Mouse (Mus musculus) forebrain, embryonic 13.5 days (tissue): ENCODE data around the gene Cabp1. TPM values are rescaled to one million over a fixed set of nuclear protein-coding genes. Genes with fewer than 3 reads are reported as not detected.
A peak's percentile ranks its signal among the peaks of the same experiment; 100 is the strongest.
"Not testable (repeated sequence)": the region's sequence is repeated elsewhere in the genome, so short reads cannot be mapped to it uniquely, and the experiment has no call there.

ENCODE experiments used
- ATAC-seq: fragments of 200-750 bp; cut with Nextera tagmentation; 2 replicates; pipeline ENCODE4 v1.8.0; 2017
- H3K27ac ChIP-seq: fragments of 300-500 bp; sonication (generic); 2 replicates; pipeline ENCODE4 v1.5.1; 2015; ENCODE audit warnings: inconsistent platforms, mild to moderate bottlenecking, moderate library complexity
- H3K27me3 ChIP-seq: fragments of 300-500 bp; sonication (generic); 2 replicates; pipeline ENCODE4 v1.6.1; 2015; ENCODE audit warnings: mild to moderate bottlenecking, inconsistent platforms
- H3K36me3 ChIP-seq: fragments of 300-500 bp; sonication (generic); 2 replicates; pipeline ENCODE4 v1.6.1; 2015; ENCODE audit warnings: mild to moderate bottlenecking, inconsistent platforms; ENCODE audit not compliant: poor library complexity, severe bottlenecking
- H3K4me1 ChIP-seq: fragments of 300-500 bp; sonication (generic); 2 replicates; pipeline ENCODE4 v1.6.1; 2015; ENCODE audit warnings: inconsistent platforms
- H3K4me2 ChIP-seq: fragments of 300-500 bp; sonication (generic); 2 replicates; pipeline ENCODE4 v1.6.1; 2015; ENCODE audit warnings: inconsistent platforms, mild to moderate bottlenecking, moderate library complexity
- H3K4me3 ChIP-seq: fragments of 300-500 bp; sonication (generic); 2 replicates; pipeline ENCODE4 v1.5.1; 2015; ENCODE audit warnings: mild to moderate bottlenecking, inconsistent platforms
- H3K9ac ChIP-seq: fragments of 300-500 bp; sonication (generic); 2 replicates; pipeline ENCODE4 v1.6.1; 2015; ENCODE audit warnings: mild to moderate bottlenecking, inconsistent platforms
- H3K9me3 ChIP-seq: fragments of 300-500 bp; sonication (generic); replicated peaks from 2 replicates; pipeline ENCODE4 v1.6.1; 2016; ENCODE audit warnings: inconsistent platforms
- whole genome bisulfite sequencing: fragments of 180-500 bp; shearing (Covaris S2); methylation state at CpG from one replicate; pipeline ENCODE4 v1.1.7; 2015; 5-methylcytosine and 5-hydroxymethylcytosine counted together
- polyA plus RNA-seq: library from polyadenylated mRNA; unstranded; fragments of >200 nt; fragmentation: Nextera tagmentation; extraction: Ambion mirVana; gene quantifications from 2 replicates; pipeline ENCODE4 v1.2.1, GENCODE M21; 2015

Gene Cabp1
- polyA plus RNA-seq, 1 experiment from 2014 or later = 12.6 TPM

- no peak overlapping the region for H3K27ac ChIP-seq
Observed at GRCm38 (mm10) chr5:115155831-115156230, 38.4 kb downstream of the Cabp1 start.

DNA sequence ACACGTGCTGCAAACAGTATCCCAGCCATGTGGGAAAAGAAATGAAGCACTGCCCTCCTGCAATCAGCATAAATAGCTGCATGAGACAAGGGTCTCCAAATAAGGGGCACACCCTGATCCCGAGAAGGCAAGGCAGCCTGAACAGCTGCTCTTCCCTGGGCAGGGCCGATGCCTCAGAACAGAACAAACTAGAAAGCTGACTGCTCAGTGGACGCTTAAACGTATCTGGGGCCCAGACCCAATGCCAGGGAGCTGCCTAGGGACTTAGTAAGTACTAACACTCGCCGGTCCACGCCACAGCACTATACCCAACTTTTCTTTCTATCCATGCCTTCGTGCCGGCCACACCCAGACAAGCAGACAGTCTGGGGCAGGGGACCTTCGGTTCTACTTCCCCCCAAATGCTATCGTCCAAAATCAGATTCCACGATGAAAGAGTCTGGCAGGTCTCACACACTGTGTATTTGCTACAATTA, 39.0 kb downstream of the Cabp1 start:
- no peak overlapping the region for H3K27ac ChIP-seq
- H3K4me2 ChIP-seq = peak overlapping the region; percentile 94
- H3K9me3 ChIP-seq = no peaks in the 10 kb centered on the region
- no peaks in the 10 kb centered on the region for H3K27me3 ChIP-seq
- H3K4me3 ChIP-seq = no peak overlapping the region
- peaks cover 19% of the 10 kb centered on the region for H3K36me3 ChIP-seq
- no peak for ATAC-seq
- 74% methylated on average over 13 of the region's 13 CpGs for WGBS
- H3K9ac ChIP-seq = peak overlapping the region; percentile 38
- peaks cover 50% of the 10 kb centered on the region for H3K4me1 ChIP-seq

More at GRCm38 (mm10) chr5:115155831-115156230, 38.4 kb downstream of the Cabp1 start:
- Histone ChIP-seq H3K4me2 (peak overlapping the region; percentile 94), H3K36me3 (peaks cover 12% of the 10 kb centered on the region), H3K4me3 (peak overlapping the region; percentile 95), H3K27me3 (no peaks in the 10 kb centered on the region), H3K4me1 (peaks cover 50% of the 10 kb centered on the region), H3K9me3 (no peaks in the 10 kb centered on the region), H3K9ac (peak overlapping the region; percentile 38; the same call in 1 of the 2 replicates)
- 42% methylated on average over 5 of the region's 5 CpGs for WGBS
- no peak for ATAC-seq

- no peak overlapping the region for H3K4me2 ChIP-seq
- H3K27me3 ChIP-seq = no peaks in the 10 kb centered on the region
- H3K36me3 ChIP-seq = peaks cover 45% of the 10 kb centered on the region
- H3K9ac ChIP-seq = no peak overlapping the region
- WGBS = 71% methylated on average over 8 of the region's 8 CpGs
- H3K4me1 ChIP-seq = peaks cover 42% of the 10 kb centered on the region
- H3K27ac ChIP-seq = no peak overlapping the region
- H3K9me3 ChIP-seq = no peaks in the 10 kb centered on the region
- no peak for ATAC-seq
- H3K4me3 ChIP-seq = no peak overlapping the region
Observed at GRCm38 (mm10) chr5:115152132-115152956, 41.8 kb downstream of the Cabp1 start.

DNA sequence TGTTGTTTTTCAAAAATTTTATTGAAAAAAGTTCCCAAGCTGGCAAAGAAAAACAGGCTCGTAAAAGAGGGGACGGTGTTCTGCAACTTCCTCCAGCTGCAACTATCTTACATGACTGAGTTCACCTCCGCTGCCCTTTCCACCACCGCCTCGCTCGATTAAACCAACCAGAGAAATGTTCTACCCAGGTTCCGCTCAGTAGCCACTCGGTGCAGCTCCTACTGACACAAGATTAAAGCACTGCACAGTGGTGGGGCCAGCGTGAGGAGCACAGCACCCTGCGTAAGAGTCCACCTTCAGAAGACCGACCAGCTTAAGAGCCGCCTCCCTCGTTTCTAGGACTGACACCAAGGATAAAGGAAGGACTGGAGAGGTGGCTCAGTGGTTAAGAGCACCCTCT, 42.7 kb downstream of the Cabp1 start:
- no peaks in the 10 kb centered on the region for H3K9me3 ChIP-seq
- H3K4me1 ChIP-seq = peaks cover 33% of the 10 kb centered on the region
- WGBS = 89% methylated on average over 13 of the region's 13 CpGs
- no peak for ATAC-seq
- no peak overlapping the region for H3K4me2 ChIP-seq
- H3K9ac ChIP-seq = no peak overlapping the region
- no peak overlapping the region for H3K27ac ChIP-seq
- no peak overlapping the region for H3K4me3 ChIP-seq
- H3K27me3 ChIP-seq = no peaks in the 10 kb centered on the region
- peaks cover 54% of the 10 kb centered on the region for H3K36me3 ChIP-seq

DNA sequence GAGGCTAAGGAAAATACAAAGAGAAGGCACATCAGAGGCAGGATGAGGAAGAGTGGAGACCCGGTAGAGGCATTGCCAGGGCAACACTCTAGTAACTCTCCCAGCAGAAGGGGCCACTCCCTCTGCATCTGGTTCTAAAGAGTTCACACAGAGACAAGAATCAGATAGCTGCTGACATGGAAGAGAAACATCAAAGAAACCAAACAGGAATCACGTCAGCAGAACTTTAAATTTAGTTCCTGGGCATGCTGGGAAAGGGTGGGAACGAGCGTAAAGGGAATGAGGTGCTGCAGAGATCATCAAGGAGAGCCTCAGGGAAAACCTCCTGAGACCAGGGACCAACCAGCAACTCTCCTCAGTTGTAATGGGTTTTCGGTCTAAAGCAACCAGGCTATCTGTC, 43.2 kb downstream of the Cabp1 start:
- Histone ChIP-seq H3K9me3 (no peaks in the 10 kb centered on the region), H3K4me3 (no peak overlapping the region), H3K36me3 (peaks cover 57% of the 10 kb centered on the region), H3K4me2 (no peak overlapping the region), H3K27ac (no peak overlapping the region), H3K27me3 (no peaks in the 10 kb centered on the region), H3K9ac (no peak overlapping the region), H3K4me1 (peaks cover 28% of the 10 kb centered on the region)
- WGBS = 90% methylated on average over 5 of the region's 5 CpGs
- ATAC-seq = no peak

DNA sequence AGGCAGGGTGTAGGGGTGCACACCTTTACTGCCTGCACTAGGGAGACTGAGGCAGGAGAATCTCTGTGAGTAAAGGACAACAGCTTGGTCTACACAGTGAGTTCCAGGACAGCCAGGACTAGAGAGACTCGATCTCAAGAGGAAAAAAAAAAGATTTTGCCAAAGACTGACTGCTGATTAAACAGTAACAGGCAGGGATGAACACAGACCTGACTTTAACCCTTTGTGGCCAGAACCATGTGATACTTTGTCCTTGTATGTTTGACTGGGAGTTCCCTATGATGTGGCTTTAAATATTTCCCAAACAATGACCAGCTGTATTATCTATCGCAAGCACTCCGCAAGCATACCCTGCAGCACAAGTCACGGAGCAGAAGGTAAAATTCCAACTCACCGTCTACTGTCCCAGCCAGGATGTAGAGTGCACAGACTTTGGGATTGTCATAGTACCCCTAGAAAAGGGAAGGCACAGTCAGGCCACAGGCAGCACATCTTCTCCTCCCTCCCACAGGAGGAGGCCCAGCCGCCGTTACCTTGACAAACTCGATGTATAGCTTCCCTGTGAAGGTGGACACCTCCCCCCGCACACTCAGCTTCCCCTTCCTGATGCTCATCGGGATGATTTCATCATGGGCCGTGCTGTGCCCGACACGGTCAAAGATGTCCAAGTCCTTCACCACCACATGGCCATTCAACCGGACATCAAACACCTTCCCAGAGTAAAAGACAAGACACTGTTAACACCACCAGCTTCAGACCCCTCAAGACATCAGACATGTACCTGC, 44.3 kb downstream of the Cabp1 start:
- ATAC-seq = no peak
- H3K4me2 ChIP-seq = no peak overlapping the region
- WGBS = 98% methylated on average over 14 of the region's 14 CpGs

DNA sequence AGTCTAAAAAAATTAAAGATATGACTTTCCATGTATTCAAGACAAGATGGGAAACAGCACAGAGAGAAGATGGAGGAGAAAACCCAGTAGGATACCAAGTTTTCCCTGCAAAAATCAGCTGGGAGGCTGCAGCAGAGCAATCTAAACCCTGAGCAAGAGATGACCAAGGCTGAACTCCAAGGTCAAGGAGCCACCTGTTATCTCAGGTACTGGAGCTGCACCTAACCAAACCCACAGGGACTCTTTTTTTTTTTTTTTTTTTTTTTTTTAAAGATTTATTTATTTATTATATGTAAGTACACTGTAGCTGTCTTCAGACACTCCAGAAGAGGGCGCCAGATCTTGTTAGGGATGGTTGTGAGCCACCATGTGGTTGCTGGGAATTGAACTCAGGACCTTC, 45.3 kb downstream of the Cabp1 start:
- not testable (repeated sequence) for H3K9ac ChIP-seq, H3K9me3 ChIP-seq, H3K27me3 ChIP-seq, ATAC-seq, H3K27ac ChIP-seq, H3K4me3 ChIP-seq, H3K4me2 ChIP-seq, H3K4me1 ChIP-seq
- peaks cover 77% of the 10 kb centered on the region for H3K36me3 ChIP-seq
- WGBS = no CpG with 5 or more reads among the region's 1 CpGs

More for the DNA sequence above, 44.3 kb downstream of the Cabp1 start:
- H3K27ac ChIP-seq = no peak overlapping the region
- H3K36me3 ChIP-seq = peaks cover 67% of the 10 kb centered on the region
- no peak overlapping the region for H3K4me3 ChIP-seq
- no peak overlapping the region for H3K9ac ChIP-seq
- no peaks in the 10 kb centered on the region for H3K27me3 ChIP-seq
- H3K4me1 ChIP-seq = peaks cover 17% of the 10 kb centered on the region
- no peaks in the 10 kb centered on the region for H3K9me3 ChIP-seq

DNA sequence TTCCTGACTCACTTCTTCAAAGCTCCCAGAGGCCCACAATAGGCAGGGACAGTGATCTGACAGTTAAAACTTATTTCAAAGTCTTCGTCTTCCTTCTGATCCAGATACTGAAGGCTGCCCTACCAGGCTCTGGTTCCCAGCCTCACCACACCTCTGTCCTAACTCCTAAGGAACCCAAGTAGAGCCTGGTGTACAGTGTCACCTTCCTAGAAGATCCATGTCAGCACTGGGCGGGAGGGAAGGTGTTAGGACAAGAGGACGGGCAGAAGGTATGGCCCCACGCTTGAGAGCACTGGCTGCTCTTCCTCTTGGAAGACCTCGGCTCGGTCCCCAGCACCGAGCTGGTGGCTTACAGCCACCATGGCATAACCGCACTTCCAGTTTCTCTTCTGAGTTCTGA, 45.8 kb downstream of the Cabp1 start:
- 93% methylated on average over 8 of the region's 8 CpGs for WGBS

GRCm38 (mm10) chr5:115147388-115147787, 46.8 kb downstream of the Cabp1 start:
- 88% methylated on average over 3 of the region's 3 CpGs for WGBS
- H3K4me2 ChIP-seq = no peak overlapping the region
- H3K9me3 ChIP-seq = no peaks in the 10 kb centered on the region
- H3K36me3 ChIP-seq = peaks cover 74% of the 10 kb centered on the region
- no peak overlapping the region for H3K27ac ChIP-seq
- 0 out of 2 replicates have a peak, but pooled peaks cover 9% of the 10 kb centered on the region for H3K4me1 ChIP-seq
- no peaks in the 10 kb centered on the region for H3K27me3 ChIP-seq
- no peak for ATAC-seq
- H3K9ac ChIP-seq = no peak overlapping the region
- H3K4me3 ChIP-seq = no peak overlapping the region

More for the DNA sequence above, 45.8 kb downstream of the Cabp1 start:
- H3K4me2 ChIP-seq = no peak overlapping the region
- peaks cover 77% of the 10 kb centered on the region for H3K36me3 ChIP-seq
- H3K4me1 ChIP-seq = peaks cover 10% of the 10 kb centered on the region; the same call in 1 of the 2 replicates
- H3K9ac ChIP-seq = no peak overlapping the region
- ATAC-seq = no peak
- H3K4me3 ChIP-seq = no peak overlapping the region
- no peaks in the 10 kb centered on the region for H3K9me3 ChIP-seq
- no peak overlapping the region for H3K27ac ChIP-seq
- no peaks in the 10 kb centered on the region for H3K27me3 ChIP-seq

DNA sequence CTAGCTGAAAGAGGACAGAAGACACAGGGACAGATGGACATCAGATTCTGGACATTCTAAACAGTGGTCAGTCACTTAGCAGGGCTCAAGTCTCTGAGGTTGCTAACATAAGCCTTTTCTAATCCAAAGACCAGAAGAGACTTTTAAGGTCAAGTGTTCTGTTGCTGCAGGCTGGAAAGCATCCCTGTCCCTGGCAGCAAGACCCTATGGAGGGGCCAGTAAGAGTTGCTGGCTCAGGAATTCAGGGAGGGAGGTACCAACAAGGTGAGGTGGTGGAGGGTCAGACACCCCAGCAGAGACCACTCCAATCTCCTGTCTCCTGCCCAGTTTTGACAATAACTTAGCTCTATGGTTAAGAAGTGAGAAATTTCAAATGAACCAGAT, 47.4 kb downstream of the Cabp1 start:
- H3K4me3 ChIP-seq = no peak overlapping the region
- H3K4me1 ChIP-seq = 0 out of 2 replicates have a peak, but pooled peaks cover 9% of the 10 kb centered on the region
- no peak overlapping the region for H3K27ac ChIP-seq
- no peak overlapping the region for H3K4me2 ChIP-seq
- H3K9me3 ChIP-seq = no peaks in the 10 kb centered on the region
- peaks cover 74% of the 10 kb centered on the region for H3K36me3 ChIP-seq
- no peaks in the 10 kb centered on the region for H3K27me3 ChIP-seq
- no peak for ATAC-seq
- no peak overlapping the region for H3K9ac ChIP-seq

DNA sequence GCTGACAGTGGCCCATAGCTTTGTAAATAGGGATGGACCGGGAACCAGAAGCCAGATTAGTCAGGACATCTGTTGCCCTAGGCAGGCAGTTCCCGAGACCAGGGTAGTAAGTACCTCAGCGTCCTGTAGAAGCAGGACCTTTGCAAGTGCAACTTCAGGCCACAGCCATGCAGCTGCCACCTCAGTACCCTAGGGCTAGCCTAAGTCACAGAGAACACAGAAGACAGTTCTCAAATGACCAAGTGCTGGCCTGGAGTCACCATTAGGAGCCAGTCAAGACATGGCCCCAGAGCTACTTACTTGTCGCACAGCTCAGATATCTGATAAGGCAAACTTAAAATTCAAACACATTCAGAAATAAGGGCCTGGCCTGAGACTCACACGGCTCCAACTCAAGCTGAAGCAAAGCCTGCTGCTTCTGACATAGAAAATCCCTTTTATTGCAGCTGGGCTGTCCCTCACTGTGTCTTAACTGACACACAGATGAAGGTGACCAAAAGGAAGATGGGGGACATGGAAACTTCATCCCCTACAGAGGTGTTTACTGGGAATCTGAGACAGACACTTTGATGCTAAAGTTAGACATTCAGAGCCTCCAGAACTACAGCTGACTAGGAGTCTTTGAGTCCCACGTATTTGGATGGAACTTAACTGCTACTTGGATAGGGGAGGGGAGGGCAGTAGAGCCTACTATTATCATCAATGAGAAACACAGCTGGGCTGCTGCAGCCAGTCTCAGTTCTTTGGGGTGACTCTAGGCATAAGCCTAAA, 48.0 kb downstream of the Cabp1 start:
- H3K9ac ChIP-seq = no peak overlapping the region
- no peak for ATAC-seq
- H3K4me1 ChIP-seq = 0 out of 2 replicates have a peak, but pooled peaks cover 9% of the 10 kb centered on the region
- H3K9me3 ChIP-seq = no peaks in the 10 kb centered on the region
- H3K27ac ChIP-seq = no peak overlapping the region
- peaks cover 68% of the 10 kb centered on the region for H3K36me3 ChIP-seq
- 84% methylated on average over 6 of the region's 6 CpGs for WGBS
- no peaks in the 10 kb centered on the region for H3K27me3 ChIP-seq
- no peak overlapping the region for H3K4me3 ChIP-seq
- no peak overlapping the region for H3K4me2 ChIP-seq
